Mouse (Mus musculus): ENCODE results near the gene Ostn.
"Not testable (repeated sequence)": the region's sequence is repeated elsewhere in the genome, so short reads cannot be mapped to it uniquely, and the experiment has no call there.

Gene Ostn

GRCm38 (mm10) chr16:27307189-27307588 lies at the start of gene Ostn:
Gene Ostn (plus strand): TSS chr16:27307489.
- DNase-seq: not testable (repeated sequence)

- DNase-seq: no peak
Measured at GRCm38 (mm10) chr16:27268748-27269147, 38.5 kb upstream of the Ostn start.

- DNase-seq: no peak
Measured at GRCm38 (mm10) chr16:27287410-27287809, 19.9 kb upstream of the Ostn start.

- no peak for DNase-seq
Measured at GRCm38 (mm10) chr16:27296508-27296907, 10.8 kb upstream of the Ostn start.

- DNase-seq: no peak
Measured at GRCm38 (mm10) chr16:27296929-27297328, 10.4 kb upstream of the Ostn start.

- DNase-seq: no peak
Measured at GRCm38 (mm10) chr16:27319099-27319498, 11.8 kb downstream of the Ostn start.

GRCm38 (mm10) chr16:27322047-27322446 lies 14.8 kb downstream of the Ostn start:
- DNase-seq: no peak

GRCm38 (mm10) chr16:27326463-27326862 lies 19.2 kb downstream of the Ostn start:
- DNase-seq: no peak

GRCm38 (mm10) chr16:27347521-27347920 lies 40.2 kb downstream of the Ostn start:
- DNase-seq: peak; percentile 27 to 40

GRCm38 (mm10) chr16:27348359-27348758 lies 41.1 kb downstream of the Ostn start:
- DNase-seq: no peak

GRCm38 (mm10) chr16:27349235-27349634 lies 41.9 kb downstream of the Ostn start:
- DNase-seq: no peak

- DNase-seq: no peak
Measured at GRCm38 (mm10) chr16:27349878-27350532, 42.7 kb downstream of the Ostn start.

GRCm38 (mm10) chr16:27354464-27354863 lies 47.2 kb downstream of the Ostn start:
- no peak for DNase-seq

GRCm38 (mm10) chr16:27360059-27360458 lies 52.8 kb downstream of the Ostn start:
- no peak for DNase-seq

- no peak for DNase-seq
Measured at GRCm38 (mm10) chr16:27370191-27370590, 62.9 kb downstream of the Ostn start, which contains the start of gene Uts2b. Gene Uts2b (minus strand): TSS chr16:27370239.

- DNase-seq: no peak
Measured at GRCm38 (mm10) chr16:27370700-27371099, 63.4 kb downstream of the Ostn start.

GRCm38 (mm10) chr16:27374139-27374538 lies 66.8 kb downstream of the Ostn start:
- no peak for DNase-seq

GRCm38 (mm10) chr16:27375318-27375717 lies 68.0 kb downstream of the Ostn start:
- DNase-seq: peak; percentile 46 to 65

GRCm38 (mm10) chr16:27376556-27376955 lies 69.3 kb downstream of the Ostn start:
- no peak for DNase-seq

- DNase-seq: no peak
Measured at GRCm38 (mm10) chr16:27382217-27382616, 74.9 kb downstream of the Ostn start.

GRCm38 (mm10) chr16:27384893-27385603 lies 77.8 kb downstream of the Ostn start:
- DNase-seq: no peak

- no peak for DNase-seq
Measured at GRCm38 (mm10) chr16:27385649-27386048, 78.4 kb downstream of the Ostn start.

- DNase-seq: no peak
Measured at GRCm38 (mm10) chr16:27386850-27387407, 79.6 kb downstream of the Ostn start.

Data from kidney, postnatal 25 days (tissue).